Mouse (Mus musculus): Measurements from ENCODE around the gene Myo1e.
"Not testable (repeated sequence)": the region's sequence is repeated elsewhere in the genome, so short reads cannot be mapped to it uniquely, and the experiment has no call there.

Myo1e gene

GRCm38 (mm10) chr9:70255005-70255404, 47.9 kb downstream of the Myo1e start:
- DNase-seq = no peak

GRCm38 (mm10) chr9:70256027-70256426, 48.9 kb downstream of the Myo1e start:
- not testable (repeated sequence) for DNase-seq

- DNase-seq = peak; percentile 71 to 80
Observed at GRCm38 (mm10) chr9:70257289-70258101, 50.3 kb downstream of the Myo1e start.

GRCm38 (mm10) chr9:70260324-70260841, 53.2 kb downstream of the Myo1e start:
- DNase-seq = peak; percentile 48 to 57

GRCm38 (mm10) chr9:70261646-70262045, 54.5 kb downstream of the Myo1e start:
- DNase-seq = peak; percentile 45 to 47

- DNase-seq = no peak
Observed at GRCm38 (mm10) chr9:70263134-70263533, 56.0 kb downstream of the Myo1e start.

GRCm38 (mm10) chr9:70263735-70264134, 56.6 kb downstream of the Myo1e start:
- no peak for DNase-seq

GRCm38 (mm10) chr9:70265513-70265912, 58.4 kb downstream of the Myo1e start:
- DNase-seq = no peak

- DNase-seq = no peak
Observed at GRCm38 (mm10) chr9:70266186-70266585, 59.0 kb downstream of the Myo1e start.

- DNase-seq = no peak
Observed at GRCm38 (mm10) chr9:70267108-70267507, 60.0 kb downstream of the Myo1e start.

GRCm38 (mm10) chr9:70269349-70269748, 62.2 kb downstream of the Myo1e start:
- no peak for DNase-seq

GRCm38 (mm10) chr9:70270468-70270867, 63.3 kb downstream of the Myo1e start:
- no peak for DNase-seq

- no peak for DNase-seq
Observed at GRCm38 (mm10) chr9:70271137-70271536, 64.0 kb downstream of the Myo1e start.

- DNase-seq = no peak
Observed at GRCm38 (mm10) chr9:70271631-70272030, 64.5 kb downstream of the Myo1e start.

GRCm38 (mm10) chr9:70274071-70274470, 66.9 kb downstream of the Myo1e start:
- no peak for DNase-seq

- no peak for DNase-seq
Observed at GRCm38 (mm10) chr9:70274476-70274875, 67.3 kb downstream of the Myo1e start.

- DNase-seq = no peak
Observed at GRCm38 (mm10) chr9:70274887-70275555, 67.9 kb downstream of the Myo1e start.

- DNase-seq = no peak
Observed at GRCm38 (mm10) chr9:70277076-70277475, 69.9 kb downstream of the Myo1e start.

- no peak for DNase-seq
Observed at GRCm38 (mm10) chr9:70277529-70277982, 70.4 kb downstream of the Myo1e start.

- no peak for DNase-seq
Observed at GRCm38 (mm10) chr9:70281407-70281806, 74.3 kb downstream of the Myo1e start.

GRCm38 (mm10) chr9:70282107-70282506, 75.0 kb downstream of the Myo1e start:
- no peak for DNase-seq

- peak in 1 of 2 experiments; percentile 50 for DNase-seq
Observed at GRCm38 (mm10) chr9:70283151-70283550, 76.0 kb downstream of the Myo1e start.

- DNase-seq = no peak
Observed at GRCm38 (mm10) chr9:70284584-70285140, 77.5 kb downstream of the Myo1e start.

GRCm38 (mm10) chr9:70290785-70291184, 83.6 kb downstream of the Myo1e start:
- DNase-seq = no peak

Measured in B cell, adult 2 months (primary cell).